Mouse (Mus musculus): ENCODE measurements around the gene Cldn13. TPM values are rescaled to one million over a fixed set of nuclear protein-coding genes. Genes with fewer than 3 reads are reported as not detected.
"Not testable (repeated sequence)": the region's sequence is repeated elsewhere in the genome, so short reads cannot be mapped to it uniquely, and the experiment has no call there.

Gene Cldn13
- polyA plus RNA-seq, 1 experiment from 2014 or later, result 17.1 TPM

DNA sequence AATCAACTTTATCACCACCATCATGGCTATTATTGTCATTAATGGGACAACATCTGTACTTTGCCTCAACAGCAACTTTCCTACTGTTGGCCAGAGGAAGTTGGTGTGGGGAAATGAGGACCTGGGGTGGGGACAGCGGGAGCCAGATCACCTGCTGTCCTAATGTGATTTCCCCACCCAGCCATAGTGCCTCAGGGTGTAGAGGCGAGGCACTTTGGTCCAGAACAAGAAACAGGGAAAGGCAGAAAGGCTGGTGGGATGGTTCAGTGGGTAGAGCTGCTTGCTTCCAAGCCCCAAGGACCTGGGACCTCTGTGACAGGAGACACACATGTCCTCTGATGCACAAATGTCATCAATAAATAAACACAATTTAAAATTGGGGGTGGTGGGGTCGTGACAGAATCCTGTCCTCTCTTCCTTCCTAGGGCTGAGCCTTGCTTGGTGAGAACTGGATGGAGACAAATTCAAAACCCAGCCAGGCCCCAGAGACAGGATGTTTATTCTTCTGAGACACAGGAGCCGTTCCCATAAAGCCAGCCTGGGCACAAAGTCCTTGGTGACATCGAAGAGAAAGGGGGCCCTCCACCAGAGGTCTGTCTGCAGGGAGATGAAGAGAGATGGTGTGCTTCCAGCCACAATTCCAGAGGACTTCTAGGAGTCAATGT is 32.2 kb upstream of the Cldn13 start:
- Histone ChIP-seq H3K9ac (ENCODE audit: low read depth, low read length) (no peak overlapping the region), H3K36me3 (ENCODE audit: control insufficient read depth, insufficient read depth, low read length) (no peaks in the 10 kb centered on the region), H3K4me2 (no peak overlapping the region), H3K27me3 (ENCODE audit: control insufficient read depth, insufficient read depth, low read length) (peaks cover 25% of the 10 kb centered on the region), H3K9me3 (replicated peaks; ENCODE audit: control insufficient read depth, low read length) (no peaks in the 10 kb centered on the region), H3K27ac (ENCODE audit: low read depth, low read length) (no peak overlapping the region), H3K4me3 (ENCODE audit: low read depth, low read length) (no peak overlapping the region), H3K4me1 (ENCODE audit: control insufficient read depth, insufficient read depth, low read length) (peaks cover 24% of the 10 kb centered on the region)
- ATAC-seq (replicated peaks; ENCODE audit: insufficient number of reproducible peaks, low FRiP score, low TSS enrichment), result no peak
- 53% methylated on average over 5 of the region's 5 CpGs for WGBS (ENCODE audit: insufficient replicate concordance)

DNA sequence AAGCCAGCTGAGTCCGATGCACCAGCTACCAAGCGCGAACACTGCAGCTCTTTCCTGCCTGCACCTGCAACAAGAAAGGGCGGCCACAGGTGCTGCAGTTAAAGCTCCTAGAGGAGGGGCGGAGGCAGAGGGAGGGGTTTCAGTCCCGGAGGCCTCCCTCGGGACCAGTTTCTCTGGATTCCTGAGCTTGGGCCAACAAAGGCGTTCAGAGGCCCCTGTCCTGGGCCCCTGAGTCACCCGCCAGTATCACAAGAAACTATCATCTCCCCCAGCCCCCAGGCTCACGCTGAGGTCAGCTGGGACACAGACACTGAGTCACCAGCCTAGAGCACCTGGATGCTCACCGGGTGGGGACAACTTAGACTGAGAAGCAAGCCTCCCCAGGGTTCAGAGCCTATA is 31.5 kb upstream of the Cldn13 start, which contains the start of gene Cldn4:
TSS of gene Cldn4 (minus strand) at position 78 of the 399 bp plus-strand sequence.
- no peak for ATAC-seq (replicated peaks; ENCODE audit: insufficient number of reproducible peaks, low FRiP score, low TSS enrichment)
- Histone ChIP-seq H3K9ac (ENCODE audit: low read depth, low read length) (no peak within 1 kb of the TSS), H3K27ac (ENCODE audit: low read depth, low read length) (no peak within 1 kb of the TSS)

DNA sequence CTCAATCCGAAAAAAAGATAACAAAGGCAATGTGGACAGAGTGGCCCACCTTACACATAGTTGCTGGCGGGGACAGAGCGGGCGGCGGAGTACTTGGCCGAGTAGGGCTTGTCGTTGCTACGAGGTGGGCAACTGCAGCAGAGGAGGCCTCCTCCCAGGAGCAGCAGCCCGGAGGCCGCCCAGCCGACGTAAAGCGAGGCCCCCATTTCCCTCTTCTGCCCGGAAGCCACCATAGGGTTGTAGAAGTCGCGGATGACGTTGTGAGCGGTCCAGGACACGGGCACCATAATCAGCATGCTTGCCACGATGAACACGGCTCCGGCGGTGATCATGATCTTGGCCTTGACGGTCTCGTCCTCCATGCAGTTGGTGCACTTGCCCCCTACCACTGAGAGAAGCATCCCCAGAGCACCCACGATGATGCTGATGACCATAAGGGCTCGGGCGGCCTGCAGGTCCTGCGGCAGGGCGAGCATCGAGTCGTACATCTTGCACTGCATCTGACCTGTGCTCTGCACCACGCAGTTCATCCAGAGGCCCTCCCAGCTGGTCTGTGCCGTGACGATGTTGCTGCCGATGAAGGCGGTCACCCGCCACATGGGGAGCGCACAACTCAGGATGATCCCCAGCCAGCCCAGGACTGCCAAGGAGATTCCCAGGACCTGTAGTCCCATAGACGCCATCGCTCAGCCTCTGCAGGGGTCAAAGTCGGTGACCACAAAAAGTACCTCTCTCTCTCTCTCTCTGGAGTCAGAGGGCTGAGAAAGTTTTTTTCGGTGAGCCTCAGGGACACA is 30.9 kb upstream of the Cldn13 start:
- Histone ChIP-seq H3K36me3 (ENCODE audit: control insufficient read depth, insufficient read depth, low read length) (no peaks in the 10 kb centered on the region), H3K4me2 (peak overlapping the region; percentile 45), H3K9me3 (replicated peaks; ENCODE audit: control insufficient read depth, low read length) (no peaks in the 10 kb centered on the region), H3K9ac (ENCODE audit: low read depth, low read length) (no peak overlapping the region), H3K4me3 (ENCODE audit: low read depth, low read length) (peak overlapping the region; percentile 24), H3K27me3 (ENCODE audit: control insufficient read depth, insufficient read depth, low read length) (peaks cover 25% of the 10 kb centered on the region), H3K27ac (ENCODE audit: low read depth, low read length) (no peak overlapping the region), H3K4me1 (ENCODE audit: control insufficient read depth, insufficient read depth, low read length) (peaks cover 17% of the 10 kb centered on the region)
- no peak for ATAC-seq (replicated peaks; ENCODE audit: insufficient number of reproducible peaks, low FRiP score, low TSS enrichment)
- 21% methylated on average over 43 of the region's 43 CpGs for WGBS (ENCODE audit: insufficient replicate concordance)

More for the DNA sequence above, 31.5 kb upstream of the Cldn13 start, which contains the start of gene Cldn4:
- peaks cover 25% of the 10 kb centered on the region for H3K27me3 ChIP-seq (ENCODE audit: control insufficient read depth, insufficient read depth, low read length)
- 13% methylated on average over 11 of the region's 11 CpGs for WGBS (ENCODE audit: insufficient replicate concordance)
- H3K36me3 ChIP-seq (ENCODE audit: control insufficient read depth, insufficient read depth, low read length), result no peaks in the 10 kb centered on the region
- H3K9me3 ChIP-seq (replicated peaks; ENCODE audit: control insufficient read depth, low read length), result no peaks in the 10 kb centered on the region
- peak within 1 kb of the TSS; percentile 24 for H3K4me3 ChIP-seq (ENCODE audit: low read depth, low read length)
- peaks cover 23% of the 10 kb centered on the region for H3K4me1 ChIP-seq (ENCODE audit: control insufficient read depth, insufficient read depth, low read length)
- peak within 1 kb of the TSS; percentile 45 for H3K4me2 ChIP-seq

DNA sequence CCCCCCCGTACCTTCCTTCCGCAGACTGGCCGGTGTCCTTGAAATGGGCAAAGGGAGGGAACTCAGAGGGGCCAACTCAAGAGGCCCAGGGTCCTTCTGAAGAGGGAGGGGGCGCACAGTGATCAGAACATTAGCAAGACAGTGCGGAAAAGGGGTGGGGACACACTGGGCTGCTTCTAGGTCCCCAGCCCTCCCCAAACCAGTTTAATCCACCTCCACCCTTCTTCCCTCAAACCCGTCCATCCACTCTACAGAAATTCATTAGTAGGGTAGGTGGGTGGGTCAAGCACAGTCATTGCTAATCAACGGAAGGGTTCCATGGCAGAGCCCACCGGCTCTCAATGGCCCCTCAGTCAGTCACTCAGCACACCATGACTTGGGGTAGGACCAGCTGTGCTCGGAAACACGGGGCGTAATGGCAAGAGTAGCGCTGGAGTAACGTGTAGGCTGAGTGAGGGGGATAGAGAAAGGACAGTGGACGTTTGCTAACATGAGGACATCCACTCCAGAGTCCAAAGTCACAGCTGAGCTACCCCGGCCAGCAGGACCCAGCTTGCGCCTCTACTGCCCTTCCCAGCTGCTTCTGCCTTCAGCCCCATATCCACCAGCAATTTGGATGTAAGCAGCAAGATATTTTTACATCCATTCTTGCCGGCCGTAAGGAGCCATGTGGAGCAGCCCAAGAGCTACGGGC is 30.1 kb upstream of the Cldn13 start:
- peaks cover 25% of the 10 kb centered on the region for H3K27me3 ChIP-seq (ENCODE audit: control insufficient read depth, insufficient read depth, low read length)
- no peak overlapping the region; the same call in 1 of the 2 replicates for H3K4me2 ChIP-seq
- H3K9me3 ChIP-seq (replicated peaks; ENCODE audit: control insufficient read depth, low read length), result no peaks in the 10 kb centered on the region
- WGBS (ENCODE audit: insufficient replicate concordance), result 54% methylated on average over 16 of the region's 19 CpGs
- no peak overlapping the region for H3K27ac ChIP-seq (ENCODE audit: low read depth, low read length)
- H3K9ac ChIP-seq (ENCODE audit: low read depth, low read length), result no peak overlapping the region
- ATAC-seq (replicated peaks; ENCODE audit: insufficient number of reproducible peaks, low FRiP score, low TSS enrichment), result no peak
- peaks cover 12% of the 10 kb centered on the region for H3K4me1 ChIP-seq (ENCODE audit: control insufficient read depth, insufficient read depth, low read length)
- H3K4me3 ChIP-seq (ENCODE audit: low read depth, low read length), result no peak overlapping the region
- H3K36me3 ChIP-seq (ENCODE audit: control insufficient read depth, insufficient read depth, low read length), result no peaks in the 10 kb centered on the region

DNA sequence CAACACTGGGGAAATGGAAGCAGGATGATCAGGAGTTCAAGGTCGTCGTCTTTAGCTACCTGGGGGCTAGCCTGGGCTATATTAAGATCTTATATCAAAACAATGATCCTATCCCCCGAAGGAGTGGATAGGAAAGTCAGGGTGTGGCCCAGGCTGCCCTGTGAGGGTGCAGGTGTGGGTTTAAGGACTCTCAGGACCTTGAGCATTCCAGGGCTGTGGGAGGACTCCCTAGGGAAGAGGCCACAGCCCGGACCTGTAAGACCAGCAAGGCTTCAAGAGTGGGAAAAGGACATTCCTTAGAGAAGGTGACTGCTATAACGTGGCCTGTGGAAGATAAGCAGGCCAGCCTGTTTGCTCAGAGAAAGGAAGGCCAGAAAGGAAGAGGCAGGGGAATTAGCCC is 28.9 kb upstream of the Cldn13 start:
- no peak overlapping the region for H3K4me3 ChIP-seq (ENCODE audit: low read depth, low read length)
- H3K27me3 ChIP-seq (ENCODE audit: control insufficient read depth, insufficient read depth, low read length), result peaks cover 25% of the 10 kb centered on the region
- H3K4me1 ChIP-seq (ENCODE audit: control insufficient read depth, insufficient read depth, low read length), result peaks cover 12% of the 10 kb centered on the region
- no peak overlapping the region for H3K9ac ChIP-seq (ENCODE audit: low read depth, low read length)
- H3K4me2 ChIP-seq, result no peak overlapping the region
- H3K27ac ChIP-seq (ENCODE audit: low read depth, low read length), result no peak overlapping the region
- 50% methylated on average over 5 of the region's 5 CpGs for WGBS (ENCODE audit: insufficient replicate concordance)
- no peaks in the 10 kb centered on the region for H3K9me3 ChIP-seq (replicated peaks; ENCODE audit: control insufficient read depth, low read length)
- ATAC-seq (replicated peaks; ENCODE audit: insufficient number of reproducible peaks, low FRiP score, low TSS enrichment), result no peak
- H3K36me3 ChIP-seq (ENCODE audit: control insufficient read depth, insufficient read depth, low read length), result no peaks in the 10 kb centered on the region

DNA sequence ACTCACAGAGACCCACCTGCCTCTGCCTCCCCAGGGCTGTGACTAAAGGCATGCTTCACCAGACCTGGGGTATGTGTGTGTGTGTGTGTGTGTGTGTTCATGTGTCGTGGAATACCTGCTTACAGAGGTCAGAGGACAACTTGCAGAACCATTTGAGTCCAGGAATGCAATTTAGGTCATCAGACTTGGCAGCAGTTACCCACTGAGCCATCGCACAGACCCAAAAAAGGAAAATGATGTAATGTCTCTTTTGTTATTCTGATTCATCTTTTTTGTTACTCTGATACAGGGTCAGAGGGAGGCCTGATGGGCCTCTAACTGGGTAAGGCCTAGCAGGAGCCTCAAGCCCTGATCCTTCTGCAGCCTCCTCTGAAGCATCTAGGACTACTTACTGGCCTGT is 27.4 kb upstream of the Cldn13 start:
- H3K4me3 ChIP-seq (ENCODE audit: low read depth, low read length), result no peak overlapping the region
- 86% methylated on average over 2 of the region's 2 CpGs for WGBS (ENCODE audit: insufficient replicate concordance)
- H3K36me3 ChIP-seq (ENCODE audit: control insufficient read depth, insufficient read depth, low read length), result no peaks in the 10 kb centered on the region
- no peak overlapping the region for H3K27ac ChIP-seq (ENCODE audit: low read depth, low read length)
- peaks cover 12% of the 10 kb centered on the region for H3K4me1 ChIP-seq (ENCODE audit: control insufficient read depth, insufficient read depth, low read length)
- no peak for ATAC-seq (replicated peaks; ENCODE audit: insufficient number of reproducible peaks, low FRiP score, low TSS enrichment)
- no peak overlapping the region for H3K9ac ChIP-seq (ENCODE audit: low read depth, low read length)
- no peak overlapping the region for H3K4me2 ChIP-seq
- H3K27me3 ChIP-seq (ENCODE audit: control insufficient read depth, insufficient read depth, low read length), result peaks cover 25% of the 10 kb centered on the region
- H3K9me3 ChIP-seq (replicated peaks; ENCODE audit: control insufficient read depth, low read length), result no peaks in the 10 kb centered on the region

DNA sequence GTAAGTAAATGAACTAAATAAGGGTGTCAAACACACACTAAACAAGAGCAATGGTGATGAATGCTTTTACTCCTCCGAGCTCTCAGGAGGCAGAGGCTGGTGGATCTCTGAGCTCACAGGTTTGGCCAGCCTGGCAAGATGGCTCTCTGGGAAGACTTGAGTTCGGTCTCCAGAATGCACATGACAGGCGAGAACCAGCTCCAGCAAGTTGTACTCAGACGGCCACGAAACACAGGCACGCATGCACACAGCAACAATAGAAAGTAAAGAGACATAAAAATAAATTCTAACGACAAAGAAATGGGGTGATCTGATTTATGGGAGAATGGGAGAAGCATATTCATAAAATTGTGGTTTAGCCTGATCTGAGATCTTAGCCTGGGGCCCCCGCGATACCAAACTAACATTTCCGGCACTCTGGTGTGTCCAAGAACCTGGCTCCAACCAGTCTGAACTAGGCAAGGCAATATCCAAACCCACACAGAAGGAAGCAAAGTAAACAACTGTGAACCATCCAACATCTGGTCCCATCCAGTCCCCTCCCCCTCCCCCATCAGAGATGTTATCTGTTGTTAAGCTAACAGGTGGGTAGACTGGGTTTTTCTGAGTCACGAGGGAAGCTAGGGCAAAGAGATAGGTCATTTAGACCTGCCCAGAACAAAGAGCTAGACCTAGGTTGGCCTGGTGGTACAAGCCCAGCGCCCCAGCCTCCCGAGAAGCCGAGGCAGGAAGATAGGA is 26.3 kb upstream of the Cldn13 start:
- H3K9ac ChIP-seq (ENCODE audit: low read depth, low read length), result no peak overlapping the region
- H3K4me3 ChIP-seq (ENCODE audit: low read depth, low read length), result no peak overlapping the region
- H3K27me3 ChIP-seq (ENCODE audit: control insufficient read depth, insufficient read depth, low read length), result peaks cover 18% of the 10 kb centered on the region
- H3K4me1 ChIP-seq (ENCODE audit: control insufficient read depth, insufficient read depth, low read length), result peaks cover 8% of the 10 kb centered on the region
- H3K27ac ChIP-seq (ENCODE audit: low read depth, low read length), result no peak overlapping the region
- 75% methylated on average over 14 of the region's 14 CpGs for WGBS (ENCODE audit: insufficient replicate concordance)
- no peaks in the 10 kb centered on the region for H3K36me3 ChIP-seq (ENCODE audit: control insufficient read depth, insufficient read depth, low read length)
- H3K9me3 ChIP-seq (replicated peaks; ENCODE audit: control insufficient read depth, low read length), result no peaks in the 10 kb centered on the region
- H3K4me2 ChIP-seq, result no peak overlapping the region
- ATAC-seq (replicated peaks; ENCODE audit: insufficient number of reproducible peaks, low FRiP score, low TSS enrichment), result no peak

DNA sequence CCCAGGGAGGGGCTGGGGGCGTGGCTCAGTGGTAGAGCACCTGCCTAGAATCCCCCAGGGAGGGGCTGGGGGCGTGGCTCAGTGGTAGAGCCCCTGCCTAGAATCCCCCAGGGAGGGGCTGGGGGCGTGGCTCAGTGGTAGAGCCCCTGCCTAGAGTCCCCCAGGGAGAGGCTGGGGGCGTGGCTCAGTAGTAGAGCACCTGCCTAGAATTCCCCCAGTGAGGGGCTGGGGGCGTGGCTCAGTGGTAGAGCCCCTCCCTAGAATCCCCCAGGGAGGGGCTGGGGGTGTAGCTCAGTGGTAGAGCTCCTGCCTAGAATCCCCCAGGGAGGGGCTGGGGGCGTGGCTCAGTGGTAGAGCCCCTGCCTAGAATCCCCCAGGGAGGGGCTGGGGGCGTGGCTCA is 24.2 kb upstream of the Cldn13 start:
- H3K9me3 ChIP-seq (replicated peaks; ENCODE audit: control insufficient read depth, low read length); H3K36me3 ChIP-seq (ENCODE audit: control insufficient read depth, insufficient read depth, low read length); ATAC-seq (replicated peaks; ENCODE audit: insufficient number of reproducible peaks, low FRiP score, low TSS enrichment); H3K4me1 ChIP-seq (ENCODE audit: control insufficient read depth, insufficient read depth, low read length); H3K4me3 ChIP-seq (ENCODE audit: low read depth, low read length); H3K9ac ChIP-seq (ENCODE audit: low read depth, low read length); H3K4me2 ChIP-seq; H3K27me3 ChIP-seq (ENCODE audit: control insufficient read depth, insufficient read depth, low read length); H3K27ac ChIP-seq (ENCODE audit: low read depth, low read length): not testable (repeated sequence)
- 85% methylated on average over 4 of the region's 7 CpGs for WGBS (ENCODE audit: insufficient replicate concordance)

Measured in heart, embryonic 11.5 days (tissue).